Mouse (Mus musculus) cerebellum, adult 2 months (tissue): ENCODE data around the gene Pacs2.

Experiments
- CTCF ChIP-seq: fragments of 200-500 bp; IDR thresholded peaks from 2 replicates; pipeline ENCODE4 v1.5.1; 2011; ENCODE audit warnings: low read depth, mild to moderate bottlenecking, control low read depth, low read length, moderate library complexity, borderline replicate concordance; ENCODE audit not compliant: insufficient read depth
- POLR2A ChIP-seq: fragments of 200-500 bp; IDR thresholded peaks from 2 replicates; pipeline ENCODE4 v1.6.1; 2011; ENCODE audit warnings: low read length, control low read depth, borderline replicate concordance; ENCODE audit not compliant: insufficient read depth

DNA sequence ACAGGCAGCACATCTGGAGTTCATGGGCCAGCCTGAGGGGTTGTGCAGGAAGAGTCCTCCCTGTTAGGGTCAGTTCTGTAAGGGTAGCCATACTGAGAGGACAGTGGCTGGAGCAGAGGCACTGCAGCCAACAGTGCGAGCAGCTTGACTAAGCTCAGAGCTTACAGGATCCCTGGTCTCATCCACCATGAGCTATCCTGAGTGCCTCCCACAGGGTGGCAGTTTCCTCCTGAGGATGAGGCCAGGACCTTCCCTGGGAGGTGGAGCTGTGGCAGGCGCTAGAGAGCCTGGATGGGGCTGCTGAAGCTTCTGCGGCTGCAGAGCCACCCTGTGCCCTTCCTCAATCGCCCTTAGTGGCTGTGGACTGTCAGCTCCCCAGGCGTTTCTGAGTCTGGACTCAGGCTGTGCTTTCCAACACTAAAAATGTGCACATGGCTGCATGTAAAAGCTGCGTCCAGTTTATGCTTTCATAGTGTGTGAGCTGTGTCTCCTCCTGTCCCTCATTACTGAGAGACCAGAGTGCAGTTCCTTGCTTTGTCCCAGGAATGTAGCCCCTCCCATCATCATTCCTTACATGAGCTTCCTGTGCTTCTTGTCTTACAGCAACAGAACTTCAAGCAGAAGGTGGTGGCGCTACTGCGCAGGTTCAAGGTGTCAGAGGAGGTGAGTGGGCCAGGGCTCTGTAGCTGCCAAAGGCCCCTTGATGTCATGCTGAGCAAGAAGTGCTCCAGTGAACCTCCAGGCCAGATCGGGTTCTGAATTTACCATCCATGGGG, 37.5 kb downstream of the Pacs2 start:
- TF ChIP-seq POLR2A (no peak), CTCF (no peak)
